Mouse (Mus musculus): ENCODE measurements around the gene Kcnd1.

GRCm38 (mm10) chrX:7847845-7848244 is 25.8 kb downstream of the Kcnd1 start:
- no peak for TF ChIP-seq CTCF (IDR thresholded peaks at IDR 0.05; ENCODE audit: borderline replicate concordance, extremely low read depth, insufficient read depth, insufficient read length)
- no peak for TF ChIP-seq POLR2A (IDR thresholded peaks at IDR 0.05; ENCODE audit: borderline replicate concordance, extremely low read depth, insufficient read depth, insufficient read length, poor library complexity, severe bottlenecking)

Data from brain, embryonic 14.5 days (tissue).